Mouse (Mus musculus) left cerebral cortex, adult 2 months (tissue): ENCODE measurements around the gene Pcgf3. TPM values are rescaled to one million over a fixed set of nuclear protein-coding genes. Genes with fewer than 3 reads are reported as not detected.

Experiments
- DNase-seq, 2 experiments: peaks; one replicate each; pipeline ENCODE4 v3.0.0; 2021 to 2022; ENCODE audit warnings: low spot score in 2 of 2, mixed read lengths in 1 of 2; ENCODE audit errors: extremely low spot score in 1 of 2
- H3K27ac ChIP-seq: fragments of 200-600 bp; 2 replicates; pipeline ENCODE4 v1.8.1; 2022
- H3K4me3 ChIP-seq: fragments of 200-600 bp; 2 replicates; pipeline ENCODE4 v1.8.1; 2022
- CTCF ChIP-seq: fragments of 200-600 bp; IDR thresholded peaks from 2 replicates; pipeline ENCODE4 v1.8.1; 2022; ENCODE audit warnings: antibody characterized with exemption, mild to moderate bottlenecking, moderate library complexity
- intact Hi-C: fragments of 180-260 bp; cut with DNase I; formaldehyde crosslinking; loops from one replicate; pipeline ENCODE4 v1.15.1; 2025
- total RNA-seq, 2 experiments: library from RNA; stranded (reverse); gene quantifications; 2 replicates each; pipeline ENCODE4 v1.2.3; 2021

Pcgf3 gene
- total RNA-seq, 2 experiments from 2014 or later: 46.6 to 47.3 TPM

GRCm38 (mm10) chr5:108521896-108522295 is 60.9 kb downstream of the Pcgf3 start:
- TF ChIP-seq CTCF: no peak
- H3K4me3 ChIP-seq: no peak overlapping the region
- H3K27ac ChIP-seq: peak overlapping the region; percentile 36; the same call in 1 of the 2 replicates
- intact Hi-C loops: no loop called here
- no peak for DNase-seq

GRCm38 (mm10) chr5:108522597-108522996 is 61.6 kb downstream of the Pcgf3 start:
- DNase-seq: no peak
- no peak for TF ChIP-seq CTCF
- Histone ChIP-seq H3K4me3 (no peak overlapping the region), H3K27ac (peak overlapping the region; percentile 41)
- intact Hi-C loops: no loop called here

- no peak for DNase-seq
- Histone ChIP-seq H3K4me3 (no peak overlapping the region), H3K27ac (no peak overlapping the region)
- intact Hi-C loops: no loop called here
- no peak for TF ChIP-seq CTCF
These were observed 73.2 kb downstream of the Pcgf3 start for GRCm38 (mm10) chr5:108534188-108534587.

GRCm38 (mm10) chr5:108543516-108544291 is 82.7 kb downstream of the Pcgf3 start:
- Histone ChIP-seq H3K27ac (no peak overlapping the region), H3K4me3 (no peak overlapping the region)
- TF ChIP-seq CTCF: no peak
- intact Hi-C loops: no loop called here
- DNase-seq: no peak

- Histone ChIP-seq H3K27ac (no peak overlapping the region), H3K4me3 (peak overlapping the region; percentile 21; the same call in 1 of the 2 replicates)
- no peak for TF ChIP-seq CTCF
- intact Hi-C loops: no loop called here
- DNase-seq: no peak
These were observed 86.6 kb downstream of the Pcgf3 start for GRCm38 (mm10) chr5:108547636-108548035.

- no peak for DNase-seq
- Histone ChIP-seq H3K4me3 (peak overlapping the region; percentile 60), H3K27ac (peak overlapping the region; percentile 97)
- no peak for TF ChIP-seq CTCF
- intact Hi-C loops: no loop called here
These were observed 88.1 kb downstream of the Pcgf3 start for GRCm38 (mm10) chr5:108549137-108549488.

GRCm38 (mm10) chr5:108549489-108550206 is 88.6 kb downstream of the Pcgf3 start, which contains the start of gene Cplx1:
TSS of gene Cplx1 (minus strand) at chr5:108550024.
- peak within 1 kb of the TSS; percentile 60 for H3K4me3 ChIP-seq
- intact Hi-C loops: no loop called here
- peak within 1 kb of the TSS; percentile 97 for H3K27ac ChIP-seq
- DNase-seq: peak; percentile 78 to 81
- TF ChIP-seq CTCF: no peak

- Histone ChIP-seq H3K27ac (peak overlapping the region; percentile 97), H3K4me3 (peak overlapping the region; percentile 60)
- TF ChIP-seq CTCF: no peak
- intact Hi-C loops: no loop called here
- peak in 1 of 2 experiments; percentile 44 for DNase-seq
These were observed 89.2 kb downstream of the Pcgf3 start for GRCm38 (mm10) chr5:108550207-108550594.

- no peak overlapping the region for H3K4me3 ChIP-seq
- intact Hi-C loops: no loop called here
- no peak for DNase-seq
- TF ChIP-seq CTCF: no peak
- H3K27ac ChIP-seq: no peak overlapping the region
These were observed 93.0 kb downstream of the Pcgf3 start for GRCm38 (mm10) chr5:108554041-108554440.

Other genes starting within 250 kb of the Pcgf3 start
- gene Dr1, start 192.3 kb upstream of the Pcgf3 start, total RNA-seq: 10 to 100 TPM; 33.9 to 34.8 TPM
- 10 to 100 TPM; 13.1 to 14.1 TPM for gene Pigg, start 148.6 kb upstream of the Pcgf3 start, total RNA-seq
- 10 to 100 TPM; 59.8 to 70.1 TPM for gene Gm42517, start 93.3 kb upstream of the Pcgf3 start, total RNA-seq
- gene Pde6b, start 72.8 kb upstream of the Pcgf3 start, total RNA-seq: under 1 TPM; 0.28 to 0.48 TPM
- gene Atp5k, start 26.8 kb upstream of the Pcgf3 start, total RNA-seq: 100 to 1,000 TPM; 222 to 225 TPM
- gene Mfsd7a, start 12.3 kb upstream of the Pcgf3 start, total RNA-seq: under 1 TPM; 0.75 TPM
- 100 to 1,000 TPM; 713 to 727 TPM for gene Cplx1, start 88.8 kb downstream of the Pcgf3 start, total RNA-seq
- 100 to 1,000 TPM in 1 of 2 experiments, 10 to 100 TPM in 1; 98.8 to 106 TPM for gene Gak, start 168.5 kb downstream of the Pcgf3 start, total RNA-seq
- 10 to 100 TPM; 40.8 to 43.2 TPM for gene Tmem175, start 168.5 kb downstream of the Pcgf3 start, total RNA-seq
- 10 to 100 TPM; 14.9 to 20.8 TPM for gene Idua, start 199.1 kb downstream of the Pcgf3 start, total RNA-seq
- 10 to 100 TPM; 58.9 to 59.7 TPM for gene Dgkq, start 208.4 kb downstream of the Pcgf3 start, total RNA-seq
- gene Slc26a1, start 214.3 kb downstream of the Pcgf3 start, total RNA-seq: 1 to 10 TPM in 1 of 2 experiments, under 1 TPM in 1; 0.89 to 1.4 TPM
- 10 to 100 TPM; 19.7 to 21.7 TPM for gene Fgfrl1, start 231.2 kb downstream of the Pcgf3 start, total RNA-seq